Mouse (Mus musculus) thymus, adult 2 months (tissue): ENCODE measurements around the gene Gab1.

Experiments used
- CTCF ChIP-seq: fragments of 200-500 bp; IDR thresholded peaks from 2 replicates; pipeline ENCODE4 v1.5.1; 2012; ENCODE audit warnings: mild to moderate bottlenecking, control low read depth, low read length, moderate library complexity, borderline replicate concordance; ENCODE audit not compliant: control insufficient read depth, poor library complexity, insufficient read depth; ENCODE audit errors: extremely low read depth
- POLR2A ChIP-seq: fragments of 200-500 bp; IDR thresholded peaks from 2 replicates; pipeline ENCODE4 v1.6.1; 2012; ENCODE audit warnings: mild to moderate bottlenecking, low read length, control low read depth, moderate library complexity; ENCODE audit not compliant: control insufficient read depth, poor library complexity, insufficient read depth; ENCODE audit errors: extremely low read depth

DNA sequence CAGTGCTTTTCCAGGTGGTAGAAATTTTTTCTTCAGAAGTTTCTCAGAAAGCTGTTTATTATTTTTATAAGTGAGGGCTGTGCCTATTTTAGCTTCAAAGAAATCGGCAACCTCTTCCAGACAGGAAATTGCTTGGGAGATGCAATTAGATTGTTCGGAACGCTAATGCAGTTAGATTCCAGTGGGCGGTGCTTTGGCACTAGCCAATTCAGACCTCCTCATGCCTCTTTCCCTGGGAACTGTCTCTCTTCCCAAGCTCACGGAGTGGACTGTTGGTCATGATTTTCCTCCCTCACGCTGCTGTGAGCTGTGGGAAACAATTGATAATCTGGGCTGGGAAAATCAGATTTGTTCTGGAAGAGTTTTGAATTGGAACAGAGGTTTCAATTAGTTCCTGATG, 15.1 kb upstream of the Gab1 start:
- TF ChIP-seq CTCF (no peak), POLR2A (no peak)
